Mouse (Mus musculus) layer of hippocampus, postnatal 36 days (tissue): Measurements from ENCODE around the gene Dmkn. TPM values are rescaled to one million over a fixed set of nuclear protein-coding genes. Genes with fewer than 3 reads are reported as not detected.
A peak's percentile ranks its signal among the peaks of the same experiment; 100 is the strongest.
"Not testable (repeated sequence)": the region's sequence is repeated elsewhere in the genome, so short reads cannot be mapped to it uniquely, and the experiment has no call there.

Source experiments
- DNase-seq, 2 experiments: peaks; one replicate each; pipeline ENCODE4 v3.0.0; 2022
- total RNA-seq, 2 experiments: library from RNA; stranded (reverse); gene quantifications; 2 replicates each; pipeline ENCODE4 v1.2.3; 2021

Gene Dmkn
- total RNA-seq, result under 1 TPM in 1 of 2 experiments, not detected in 1; 0.91 TPM

DNA sequence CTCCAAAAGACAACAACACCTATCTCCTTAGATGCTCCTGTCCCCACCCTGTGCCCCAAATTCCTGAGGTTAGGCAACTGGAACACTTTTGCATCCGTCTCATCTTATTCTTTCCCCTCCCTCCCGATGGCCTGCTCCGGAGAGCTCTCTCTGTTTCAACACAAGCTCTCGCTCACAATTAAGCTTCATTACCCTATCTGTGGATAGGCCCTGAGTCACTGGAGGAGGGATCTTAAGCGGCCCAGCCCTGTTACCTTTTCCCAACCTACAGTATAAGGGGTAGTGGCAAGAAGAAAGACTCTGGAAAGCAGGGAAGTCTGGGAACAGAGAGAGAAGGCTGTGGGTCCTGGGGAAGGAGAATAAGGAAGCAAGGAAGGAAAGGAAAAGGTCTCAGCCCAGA is at the start of gene Dmkn:
TSS of gene Dmkn (plus strand) at position 301 of the 400 bp plus-strand sequence.
- DNase-seq, result no peak

DNA sequence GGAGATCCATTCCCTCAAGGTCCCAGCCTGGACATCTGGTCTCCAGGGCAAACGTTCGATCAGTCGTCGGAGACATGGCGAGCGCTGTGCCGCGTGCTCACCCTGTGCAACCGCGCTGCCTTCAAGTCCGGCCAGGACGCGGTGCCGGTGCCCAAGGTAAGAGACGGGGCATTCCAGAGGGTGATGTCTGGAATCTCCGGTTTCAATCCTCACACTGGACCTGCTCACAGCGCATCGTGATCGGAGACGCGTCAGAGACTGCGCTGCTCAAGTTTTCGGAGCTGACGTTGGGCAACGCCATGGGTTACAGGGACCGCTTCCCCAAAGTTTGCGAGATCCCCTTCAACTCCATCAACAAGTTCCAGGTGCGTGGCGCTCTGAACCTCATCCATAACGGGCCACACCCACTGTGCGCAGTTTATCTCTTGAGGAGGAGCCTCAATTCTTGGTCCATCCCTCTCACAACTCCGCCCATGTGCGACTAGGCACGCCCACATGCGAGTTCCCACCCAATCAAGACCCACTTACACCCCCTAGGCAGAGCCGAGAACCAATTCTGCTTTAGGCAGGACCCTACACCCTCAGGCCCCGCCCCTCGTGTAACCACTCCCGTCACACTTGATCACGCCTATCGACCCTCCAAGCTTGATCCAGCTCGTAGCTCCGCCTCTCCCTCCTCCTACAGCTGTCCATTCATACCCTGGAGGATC is 46.4 kb upstream of the Dmkn start:
- peak; percentile 39 to 46 for DNase-seq

- DNase-seq, result no peak
These were observed 45.9 kb upstream of the Dmkn start for GRCm38 (mm10) chr7:30717716-30718046.

DNA sequence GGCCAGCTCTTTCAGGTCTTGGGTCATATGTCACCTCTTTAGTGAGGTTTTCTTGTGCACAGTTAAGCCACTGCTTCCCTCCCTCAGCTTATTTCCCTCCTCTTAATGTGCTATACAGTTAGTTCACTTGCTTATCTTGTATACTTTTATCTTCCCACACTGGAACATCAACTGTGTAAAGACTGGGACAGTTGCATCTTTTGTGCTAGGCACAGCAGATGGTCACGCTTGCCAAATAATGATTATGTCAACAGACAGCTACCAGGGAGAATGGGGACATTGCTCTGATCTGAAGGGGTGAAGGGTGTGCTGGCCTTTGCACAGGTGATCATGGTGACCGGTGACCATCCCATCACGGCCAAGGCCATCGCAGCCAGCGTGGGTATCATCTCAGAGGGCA is 43.9 kb upstream of the Dmkn start:
- no peak for DNase-seq

DNA sequence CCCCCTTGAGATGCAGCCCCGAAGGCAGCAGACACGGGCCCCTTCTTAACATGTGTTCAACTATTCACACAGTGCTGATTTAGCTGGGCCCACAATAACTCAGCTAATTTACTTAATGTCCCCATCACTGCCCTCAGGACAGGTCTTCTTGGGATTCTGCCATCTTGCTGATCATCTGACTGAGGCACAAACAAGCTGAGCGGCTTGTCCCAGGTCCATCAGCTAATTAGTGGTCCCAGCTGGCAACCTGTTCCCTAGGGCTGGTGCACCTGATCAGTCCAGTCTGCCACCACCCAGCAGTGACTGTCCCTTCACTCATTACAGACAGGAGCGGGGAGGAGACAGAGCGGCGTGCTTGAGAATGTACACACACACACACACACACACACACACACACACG is 42.3 kb upstream of the Dmkn start:
- DNase-seq, result no peak

DNA sequence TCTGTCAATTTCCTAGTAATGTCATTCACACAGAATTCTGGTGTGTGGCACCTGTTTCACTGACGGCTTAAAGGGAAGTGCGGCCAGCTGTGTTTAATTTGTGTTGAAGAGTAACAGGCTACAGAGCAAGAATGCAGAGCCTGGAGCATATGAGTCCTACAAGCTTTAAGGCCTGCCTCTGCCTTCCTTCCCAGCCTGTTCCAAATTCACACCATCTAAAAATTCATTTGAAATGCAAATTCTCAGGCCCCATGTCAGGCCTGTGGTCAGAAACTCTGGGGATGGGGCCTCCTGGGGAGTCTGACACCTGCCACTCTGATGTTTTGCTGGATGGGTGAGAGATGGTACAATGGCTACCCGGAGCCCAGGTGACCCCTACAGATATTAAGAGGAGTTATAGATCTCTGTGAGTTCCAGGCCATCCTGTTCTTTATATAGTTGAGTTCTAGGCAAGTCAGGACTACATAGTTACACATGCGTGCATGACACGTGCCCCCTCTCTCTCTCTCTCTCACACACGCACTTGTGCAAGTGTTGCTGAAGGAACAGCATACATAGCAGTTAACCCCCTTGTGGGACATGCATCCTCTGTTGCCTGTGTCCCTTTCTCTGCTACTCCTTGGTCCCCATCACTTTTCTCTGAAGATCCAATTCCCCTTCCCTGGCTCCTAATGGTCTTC is 40.1 kb upstream of the Dmkn start:
- no peak for DNase-seq

- DNase-seq, result no peak
These were observed 35.3 kb upstream of the Dmkn start for GRCm38 (mm10) chr7:30728214-30728613.

DNA sequence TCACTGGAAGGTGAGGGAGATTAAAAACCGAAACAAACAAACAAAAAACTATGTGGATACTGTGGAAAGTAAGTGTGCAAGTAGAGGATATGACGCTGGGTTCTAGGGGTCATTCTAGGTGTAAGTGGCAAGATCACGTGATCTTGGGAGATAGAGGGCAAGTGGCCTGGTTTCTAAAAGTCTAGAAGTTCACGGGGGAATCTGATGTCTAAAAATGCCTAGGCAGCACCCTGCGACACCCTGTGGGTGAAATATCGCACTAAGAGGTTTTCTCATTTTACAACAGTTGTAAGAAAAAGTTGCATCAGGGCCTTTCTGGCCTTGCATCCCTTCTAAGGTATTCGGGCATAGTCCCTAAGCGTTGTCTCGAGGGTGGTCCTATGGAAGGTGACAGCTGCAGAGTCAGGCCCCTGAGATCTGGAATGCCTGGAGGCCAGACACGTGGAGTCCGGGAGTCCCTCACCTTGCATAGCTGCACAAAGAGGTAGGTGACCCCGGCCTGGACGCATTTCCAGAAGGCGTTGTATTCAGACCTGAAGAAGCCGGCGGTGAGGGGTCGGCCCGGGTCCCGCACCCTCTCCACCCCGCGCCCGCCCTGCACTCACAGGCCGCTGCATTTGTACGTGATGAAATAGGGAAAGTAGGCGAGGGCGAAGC is 34.7 kb upstream of the Dmkn start:
- DNase-seq, result no peak

DNA sequence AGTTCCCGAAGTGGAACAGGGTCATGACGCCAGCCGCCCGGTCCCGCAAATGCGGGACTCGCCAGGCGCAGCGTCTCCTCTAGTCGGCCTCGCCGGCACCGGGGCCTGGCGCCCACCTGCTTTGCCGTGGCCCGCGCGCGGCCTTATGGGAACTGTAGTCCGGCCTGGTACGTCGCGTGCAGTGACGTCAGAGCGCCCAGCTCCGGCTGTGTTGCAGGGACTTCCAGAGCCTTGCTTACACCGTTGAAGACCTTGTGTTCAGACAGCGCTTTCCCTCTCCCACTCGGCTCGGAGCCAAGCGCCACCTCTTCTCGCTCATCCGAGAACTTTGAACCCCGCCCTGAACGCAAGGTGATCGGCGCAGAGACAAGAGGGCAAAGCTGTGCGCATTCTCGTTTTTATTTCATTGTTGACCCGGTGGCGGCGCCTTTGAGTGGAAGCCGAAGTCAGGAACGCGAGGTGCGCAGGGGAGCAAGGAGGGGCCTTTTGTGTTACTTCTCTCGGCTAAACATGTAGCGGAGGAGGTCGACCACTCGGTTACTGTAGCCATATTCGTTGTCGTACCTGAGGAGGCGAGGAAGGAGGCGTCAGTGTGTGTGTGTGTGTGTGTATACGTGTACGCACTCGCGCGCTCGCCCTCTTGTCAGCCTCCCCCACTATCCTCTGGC is 34.0 kb upstream of the Dmkn start, which contains the start of gene Tmem147:
TSS of gene Tmem147 (minus strand) at position 145 of the 668 bp plus-strand sequence.
- peak; percentile 95 to 96 for DNase-seq

DNA sequence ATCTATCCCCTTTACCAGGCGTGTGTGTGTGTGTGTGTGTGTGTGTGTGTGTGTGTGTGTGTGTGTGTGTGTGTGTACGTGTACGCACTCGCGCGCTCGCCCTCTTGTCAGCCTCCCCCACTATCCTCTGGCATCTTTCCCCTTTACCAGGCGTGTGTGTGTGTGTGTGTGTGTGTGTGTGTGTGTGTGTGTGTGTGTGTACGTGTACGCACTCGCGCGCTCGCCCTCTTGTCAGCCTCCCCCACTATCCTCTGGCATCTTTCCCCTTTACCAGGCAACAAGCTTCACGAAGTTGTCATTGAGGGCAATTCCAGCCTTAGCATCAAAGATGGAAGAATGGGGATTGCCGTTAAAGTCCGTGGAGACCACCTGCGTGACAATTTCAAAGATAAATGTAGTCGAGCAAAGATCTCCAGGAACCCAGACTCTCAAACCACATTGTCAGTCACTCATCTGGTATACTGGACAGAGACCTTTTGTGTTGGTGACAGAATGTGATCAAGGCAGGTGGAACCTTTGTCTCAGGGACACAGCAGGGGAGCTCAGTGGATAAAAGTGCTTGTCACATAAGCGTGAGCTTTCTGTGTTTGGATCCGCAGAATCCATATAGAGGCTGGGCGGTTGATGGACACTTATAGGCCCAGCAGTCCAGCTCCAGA is 33.4 kb upstream of the Dmkn start:
- DNase-seq, result not testable (repeated sequence)

DNA sequence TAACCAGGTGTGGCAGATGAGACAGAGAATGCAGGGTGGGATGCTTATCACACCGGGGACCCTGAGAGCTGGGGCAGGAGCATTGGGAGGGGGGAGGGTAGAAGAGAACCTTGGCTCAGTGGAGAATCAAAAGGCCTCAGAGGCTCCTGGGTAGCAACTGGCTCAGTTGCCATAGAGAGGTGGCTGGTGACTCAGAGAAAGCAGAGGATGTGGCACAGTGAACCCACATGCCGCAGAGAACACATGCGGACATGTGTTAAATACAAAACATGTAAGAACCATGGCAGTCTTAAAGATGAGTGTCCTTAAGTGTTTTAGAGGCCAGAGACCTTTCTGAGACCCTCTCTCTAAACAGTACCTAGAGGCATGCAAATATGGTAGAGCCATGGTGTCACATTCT is 27.3 kb upstream of the Dmkn start:
- no peak for DNase-seq

- not testable (repeated sequence) for DNase-seq
These were observed 21.0 kb upstream of the Dmkn start for GRCm38 (mm10) chr7:30742570-30742969.

- DNase-seq, result not testable (repeated sequence)
These were observed 19.9 kb upstream of the Dmkn start, which contains the start of gene Gapdhs for GRCm38 (mm10) chr7:30743617-30744016. Gene Gapdhs, minus strand, starts transcription at chr7:30743681.

DNA sequence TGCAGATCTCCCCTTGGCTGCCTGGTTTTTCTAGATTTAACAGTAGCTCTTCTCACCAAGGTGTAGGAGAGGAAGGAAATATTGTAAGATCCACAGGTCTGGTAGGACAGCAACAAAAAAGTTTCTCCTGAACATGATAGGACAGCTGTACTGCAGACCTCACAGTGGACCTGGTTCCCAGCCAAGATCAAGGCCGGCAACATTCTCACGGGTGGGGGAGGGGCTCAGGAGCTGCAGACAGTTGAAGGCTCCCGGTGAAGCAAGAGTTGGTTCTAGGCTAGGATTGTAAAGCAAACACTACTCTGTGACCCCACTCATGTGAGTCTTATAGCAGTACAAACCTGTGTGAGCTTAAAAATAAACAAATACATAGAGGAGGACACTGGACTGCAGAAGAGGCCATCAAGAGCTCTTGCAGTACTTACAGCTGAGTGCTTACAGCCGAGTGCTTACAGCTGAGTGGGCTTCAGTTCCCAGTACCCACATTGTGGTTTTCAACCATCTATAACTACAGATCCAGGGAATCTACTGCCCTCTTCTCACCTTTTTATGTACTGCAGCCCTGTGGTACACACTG is 19.4 kb upstream of the Dmkn start:
- no peak for DNase-seq

DNA sequence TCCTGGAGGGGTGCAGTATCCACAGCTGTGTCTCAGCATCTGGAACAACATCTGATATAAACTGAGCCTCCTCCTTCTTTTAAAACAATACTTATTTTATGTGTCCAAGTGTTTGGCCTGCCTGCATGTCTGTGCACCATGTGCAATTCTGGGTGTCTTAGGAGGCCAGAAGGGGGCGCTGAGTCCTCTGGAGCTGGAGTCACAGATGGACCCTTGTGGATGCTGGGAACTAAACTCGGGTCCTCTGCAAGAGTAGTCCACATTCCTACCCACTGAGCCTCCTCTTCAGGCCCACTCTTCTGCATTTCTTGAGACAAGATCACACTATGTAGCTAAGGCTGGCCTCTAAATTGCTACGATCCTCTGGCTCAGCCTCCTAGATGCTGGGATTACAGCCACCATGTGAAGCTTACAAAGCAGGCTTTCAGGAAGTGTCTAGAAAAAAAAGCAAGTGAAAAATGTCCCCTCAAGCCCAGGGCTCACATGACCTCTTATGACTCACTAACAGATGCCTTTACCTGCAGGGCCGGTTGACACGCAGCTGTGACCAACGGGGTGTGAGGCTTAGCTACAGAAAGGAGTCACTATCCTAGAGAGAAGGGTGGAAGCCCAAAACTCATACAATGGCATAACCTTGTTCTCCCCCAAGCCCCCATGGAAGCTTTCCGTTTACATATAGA is 15.9 kb upstream of the Dmkn start:
- no peak for DNase-seq

DNA sequence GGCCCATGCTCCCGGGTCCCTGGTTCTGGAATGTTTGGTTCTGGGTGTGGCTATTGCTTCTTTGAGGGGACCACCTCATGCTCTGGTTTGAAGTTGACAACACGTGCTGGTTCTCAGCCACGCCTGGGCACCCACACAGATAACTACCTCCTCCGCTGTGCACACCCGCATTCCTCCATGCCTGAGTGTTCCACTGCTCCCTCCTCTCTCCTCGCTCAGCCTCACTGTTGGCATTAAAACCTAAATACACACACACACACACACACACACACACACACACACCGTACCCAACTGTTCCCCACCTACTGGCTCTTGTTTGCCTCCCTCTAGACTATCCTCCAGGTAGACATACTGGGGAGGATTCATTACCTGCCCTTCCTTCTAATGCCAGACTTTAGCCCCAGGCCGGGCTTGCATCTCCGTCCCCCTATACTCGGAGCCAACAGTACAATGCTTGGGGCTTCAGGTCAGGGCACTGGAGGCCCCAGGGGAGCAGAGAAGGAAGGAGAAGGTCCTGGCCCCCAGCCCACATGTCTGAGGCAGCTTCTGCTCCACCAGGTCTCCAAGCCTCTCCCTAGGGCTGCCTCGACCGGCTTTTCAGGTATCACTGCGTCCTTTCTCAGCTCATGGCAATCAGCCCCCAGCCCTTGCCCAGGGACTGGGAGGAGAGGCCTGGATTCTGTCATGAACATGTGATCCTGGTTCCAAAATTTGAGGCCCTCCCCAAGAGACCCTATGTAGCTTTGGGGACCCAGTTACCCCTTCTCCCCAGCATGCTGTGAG is 13.5 kb upstream of the Dmkn start:
- no peak for DNase-seq

DNA sequence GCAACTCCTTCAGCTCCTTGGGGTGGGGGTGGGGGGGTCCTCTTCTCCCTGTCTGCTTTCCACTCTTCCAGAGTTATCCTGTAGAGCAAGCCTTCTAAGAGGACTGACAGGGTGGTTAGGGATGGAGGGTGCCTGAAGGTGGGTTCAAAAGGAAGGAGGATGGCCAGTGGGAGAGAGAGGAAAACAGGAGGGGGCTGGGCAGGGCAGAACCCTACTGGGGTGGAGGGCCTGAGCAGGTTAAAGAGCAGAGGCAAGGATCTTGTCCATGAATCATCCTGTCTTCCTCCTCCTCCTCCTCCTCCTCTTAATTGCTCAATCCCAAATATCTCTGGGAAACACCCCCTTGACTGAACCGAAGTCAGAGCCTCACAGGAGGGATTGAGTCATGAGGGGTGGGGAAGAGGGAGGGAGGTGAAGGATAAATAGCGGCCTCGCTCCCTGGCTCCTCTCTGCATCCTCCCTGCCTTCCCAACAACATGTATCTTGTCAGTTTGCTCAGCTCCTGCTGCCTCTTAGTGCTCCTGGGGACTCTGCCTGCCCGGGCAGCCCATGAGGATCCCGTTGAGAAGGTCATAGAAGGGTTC is 12.4 kb upstream of the Dmkn start, which contains the start of gene Sbsn:
TSS of gene Sbsn (plus strand) at position 386 of the 584 bp plus-strand sequence.
- DNase-seq, result no peak

DNA sequence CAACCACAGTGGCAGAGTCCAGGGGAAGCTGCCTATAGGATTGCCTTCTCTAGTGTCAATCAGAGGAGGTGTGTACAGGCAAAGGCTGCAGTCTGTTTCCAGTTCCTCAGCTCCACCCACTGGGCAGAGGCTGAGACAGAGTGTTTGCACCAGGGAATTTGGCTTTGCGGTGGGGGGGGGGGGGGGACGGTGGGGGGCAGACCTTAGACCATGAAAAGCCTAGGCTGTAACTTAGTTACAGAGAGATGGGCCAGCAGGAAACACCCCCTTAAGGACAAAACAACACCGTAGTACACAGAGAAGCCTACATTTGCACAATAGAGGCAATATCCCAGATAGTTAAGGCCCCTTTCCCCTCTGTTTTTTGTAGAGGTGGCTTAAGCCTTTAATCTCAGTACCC is 6.6 kb upstream of the Dmkn start:
- no peak for DNase-seq

DNA sequence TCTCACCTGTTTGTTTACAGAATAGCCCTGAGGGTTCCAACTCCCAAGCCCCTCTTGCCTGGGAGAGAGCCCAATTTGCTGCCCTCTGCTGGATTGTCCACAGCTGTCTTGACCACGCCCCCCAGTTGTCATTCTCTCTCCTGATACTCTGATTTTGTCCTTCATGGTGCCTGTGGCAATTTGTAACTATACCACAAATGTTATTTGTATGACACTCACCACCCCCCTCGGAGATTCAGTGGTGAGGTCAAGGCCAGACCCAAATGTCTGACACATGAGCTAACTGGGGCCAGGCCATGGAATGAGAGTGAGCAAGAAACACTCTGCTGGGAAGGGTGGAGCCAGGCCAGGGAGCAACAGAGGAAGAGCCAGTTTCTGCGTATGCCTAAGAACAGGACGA is 4.7 kb upstream of the Dmkn start:
- no peak for DNase-seq

DNA sequence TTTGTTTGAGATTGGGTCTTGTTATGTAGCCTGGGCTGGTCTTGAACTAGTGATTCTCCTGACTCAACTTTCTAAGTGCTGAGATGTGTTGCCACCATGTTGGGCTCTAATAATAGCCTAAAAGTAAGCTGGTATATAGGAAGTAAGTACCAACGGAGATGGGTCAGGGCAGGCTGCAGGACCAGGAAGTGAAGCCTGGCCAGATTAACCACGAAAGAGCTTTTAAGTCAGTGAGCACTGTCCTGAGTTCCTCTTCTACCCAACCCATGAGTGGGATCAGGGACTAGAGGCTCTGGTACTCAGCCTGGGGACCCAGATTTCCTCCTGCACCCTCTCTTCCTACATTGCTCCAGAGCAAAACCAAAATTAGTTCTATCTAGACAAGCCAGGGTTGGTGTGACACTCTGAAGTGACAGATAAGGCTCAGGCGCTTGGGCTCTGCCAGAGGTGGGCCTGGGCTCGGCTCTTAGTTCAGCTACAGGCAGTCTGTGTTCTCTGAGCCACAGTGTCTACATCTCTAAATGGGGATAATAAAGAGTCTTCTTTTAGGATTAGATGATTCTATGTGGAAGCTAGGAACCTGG is 1.7 kb upstream of the Dmkn start:
- DNase-seq, result no peak
